Mouse (Mus musculus) embryonic facial prominence, embryonic 10.5 days (tissue): ENCODE results near the gene Rhbdf1. TPM values are rescaled to one million over a fixed set of nuclear protein-coding genes. Genes with fewer than 3 reads are reported as not detected.
A peak's percentile ranks its signal among the peaks of the same experiment; 100 is the strongest.

Source experiments
- DNase-seq: peaks from one replicate; pipeline ENCODE4 v3.0.0-alpha.2; 2017; ENCODE audit warnings: low spot score
- H3K27ac ChIP-seq: fragments of 300-500 bp; sonication (generic); replicated peaks from 2 replicates; pipeline ENCODE4 v1.5.1; 2016; ENCODE audit warnings: mild to moderate bottlenecking
- H3K27me3 ChIP-seq: fragments of 300-500 bp; sonication (generic); replicated peaks from 2 replicates; pipeline ENCODE4 v1.6.1; 2016; ENCODE audit warnings: low read depth, mild to moderate bottlenecking; ENCODE audit not compliant: poor library complexity, severe bottlenecking
- H3K36me3 ChIP-seq: fragments of 300-500 bp; sonication (generic); replicated peaks from 2 replicates; pipeline ENCODE4 v1.6.1; 2016; ENCODE audit warnings: mild to moderate bottlenecking, moderate library complexity
- H3K4me1 ChIP-seq: fragments of 300-500 bp; sonication (generic); 2 replicates; pipeline ENCODE4 v1.6.1; 2016
- H3K4me3 ChIP-seq: fragments of 300-500 bp; sonication (generic); 2 replicates; pipeline ENCODE4 v1.5.1; 2016; ENCODE audit warnings: mild to moderate bottlenecking, moderate library complexity
- H3K9me3 ChIP-seq: fragments of 300-500 bp; sonication (generic); 2 replicates; pipeline ENCODE4 v1.6.1; 2016; ENCODE audit warnings: mild to moderate bottlenecking
- WGBS: fragments of 180-500 bp; shearing (Covaris S2); methylation state at CpG from one replicate; pipeline ENCODE4 v1.1.7; 2016; 5-methylcytosine and 5-hydroxymethylcytosine counted together
- polyA plus RNA-seq: library from polyadenylated mRNA; unstranded; fragments of >200 nt; fragmentation: Nextera tagmentation; extraction: Ambion mirVana; gene quantifications from 2 replicates; pipeline ENCODE4 v1.2.1, GENCODE M21; 2016

Gene Rhbdf1
- polyA plus RNA-seq, 1 experiment from 2014 or later: 33.1 TPM

DNA sequence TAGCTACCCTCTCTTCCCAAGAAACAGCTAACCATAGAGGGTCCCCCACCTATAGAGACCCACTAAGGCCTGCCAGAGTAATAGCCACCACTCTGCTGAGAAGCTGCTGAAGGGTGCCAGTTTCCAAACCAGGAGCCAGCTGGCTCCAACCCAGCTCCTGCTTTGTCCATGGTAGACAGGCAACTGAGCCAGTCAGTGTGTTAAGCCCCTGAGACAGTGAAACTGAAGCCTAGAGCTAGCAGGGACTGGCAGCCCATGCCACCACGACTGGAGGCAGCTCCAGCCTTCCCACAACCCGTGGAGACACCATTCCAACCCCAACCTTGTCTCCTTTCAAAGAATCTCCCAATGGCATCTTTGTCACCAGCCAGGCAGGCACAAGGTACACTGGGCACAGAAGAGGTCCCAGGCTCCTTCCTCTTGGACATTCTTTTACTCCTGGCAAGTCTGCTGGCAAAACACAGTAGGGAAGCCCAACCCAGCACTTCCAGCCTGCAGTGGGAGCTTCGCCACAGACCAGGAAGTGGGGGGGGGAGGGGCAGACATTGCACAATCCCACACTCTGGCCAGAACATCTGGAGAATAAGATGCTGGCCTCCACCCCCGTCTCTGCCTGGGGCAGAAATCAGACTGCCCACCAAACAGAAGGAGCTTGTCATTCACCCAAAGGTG is 2.5 kb upstream of the Rhbdf1 start:
- H3K27ac ChIP-seq: peak overlapping the region; percentile 90
- peaks cover 17% of the 10 kb centered on the region for H3K36me3 ChIP-seq
- peaks cover 17% of the 10 kb centered on the region; the same call in 1 of the 2 replicates for H3K27me3 ChIP-seq
- peaks cover 78% of the 10 kb centered on the region for H3K4me1 ChIP-seq
- peak; percentile 71 for DNase-seq
- 26% methylated on average over 4 of the region's 4 CpGs for WGBS
- H3K4me3 ChIP-seq: peak overlapping the region; percentile 14; the same call in 1 of the 2 replicates
- H3K9me3 ChIP-seq: no peaks in the 10 kb centered on the region

GRCm38 (mm10) chr11:32223297-32223967 is 1.3 kb upstream of the Rhbdf1 start:
- Histone ChIP-seq H3K4me1 (peaks cover 90% of the 10 kb centered on the region), H3K4me3 (peak overlapping the region; percentile 91; the same call in 1 of the 2 replicates), H3K27me3 (peaks cover 17% of the 10 kb centered on the region; the same call in 1 of the 2 replicates), H3K9me3 (no peaks in the 10 kb centered on the region), H3K36me3 (peaks cover 10% of the 10 kb centered on the region), H3K27ac (no peak overlapping the region)
- 72% methylated on average over 4 of the region's 4 CpGs for WGBS
- DNase-seq: no peak

- DNase-seq: peak; percentile 38
- H3K27ac ChIP-seq: peak overlapping the region; percentile 91
- no peaks in the 10 kb centered on the region for H3K9me3 ChIP-seq
- peaks cover 5% of the 10 kb centered on the region; the same call in 1 of the 2 replicates for H3K36me3 ChIP-seq
- peaks cover 17% of the 10 kb centered on the region; the same call in 1 of the 2 replicates for H3K27me3 ChIP-seq
- peak overlapping the region; percentile 91 for H3K4me3 ChIP-seq
- WGBS: 10% methylated on average over 21 of the region's 21 CpGs
- peaks cover 96% of the 10 kb centered on the region for H3K4me1 ChIP-seq
Observed at GRCm38 (mm10) chr11:32222570-32223194, 582 bp upstream of the Rhbdf1 start.

- Histone ChIP-seq H3K27me3 (peaks cover 17% of the 10 kb centered on the region; the same call in 1 of the 2 replicates), H3K36me3 (peaks cover 5% of the 10 kb centered on the region; the same call in 1 of the 2 replicates), H3K4me3 (peak overlapping the region; percentile 91), H3K4me1 (peaks cover 84% of the 10 kb centered on the region), H3K27ac (peak overlapping the region; percentile 91), H3K9me3 (no peaks in the 10 kb centered on the region)
- WGBS: under 1% methylated on average over 46 of the region's 46 CpGs
- DNase-seq: peak; percentile 83
Observed at GRCm38 (mm10) chr11:32221225-32221950, 712 bp downstream of the Rhbdf1 start.

DNA sequence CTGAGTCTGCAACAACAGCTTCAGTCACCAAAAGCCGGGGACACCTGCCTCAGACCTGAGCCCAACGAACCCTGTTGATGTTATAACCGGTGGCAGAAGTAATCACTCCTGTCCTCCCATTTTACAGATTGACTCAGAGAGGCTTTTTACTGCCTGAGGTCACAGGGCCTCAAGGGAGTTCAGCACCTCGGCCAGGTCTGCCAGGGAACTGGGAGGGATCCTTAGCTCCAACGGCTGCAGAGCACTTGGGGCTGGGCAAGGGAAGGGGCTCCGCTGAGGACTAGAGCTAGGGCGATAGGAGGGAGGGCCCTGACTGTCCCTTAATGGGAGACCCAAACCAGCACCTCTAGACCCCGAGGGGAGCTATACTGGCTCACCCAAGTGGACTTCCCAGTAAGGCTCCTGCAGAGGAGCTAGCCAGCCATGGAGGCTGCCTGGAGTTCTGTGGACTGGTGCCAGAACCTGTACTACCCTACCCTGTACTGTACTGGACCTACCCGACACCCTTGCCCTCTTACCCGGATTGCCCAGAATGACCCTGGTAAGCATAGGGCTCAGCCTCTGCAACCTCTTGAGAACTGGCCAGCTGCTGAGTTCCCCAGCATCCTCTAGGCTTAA is 1.4 kb downstream of the Rhbdf1 start:
- H3K27me3 ChIP-seq: peaks cover 17% of the 10 kb centered on the region; the same call in 1 of the 2 replicates
- WGBS: 31% methylated on average over 10 of the region's 10 CpGs
- DNase-seq: no peak
- peak overlapping the region; percentile 91 for H3K4me3 ChIP-seq
- H3K4me1 ChIP-seq: peaks cover 78% of the 10 kb centered on the region
- H3K36me3 ChIP-seq: peaks cover 10% of the 10 kb centered on the region
- H3K27ac ChIP-seq: peak overlapping the region; percentile 91
- no peaks in the 10 kb centered on the region for H3K9me3 ChIP-seq

DNA sequence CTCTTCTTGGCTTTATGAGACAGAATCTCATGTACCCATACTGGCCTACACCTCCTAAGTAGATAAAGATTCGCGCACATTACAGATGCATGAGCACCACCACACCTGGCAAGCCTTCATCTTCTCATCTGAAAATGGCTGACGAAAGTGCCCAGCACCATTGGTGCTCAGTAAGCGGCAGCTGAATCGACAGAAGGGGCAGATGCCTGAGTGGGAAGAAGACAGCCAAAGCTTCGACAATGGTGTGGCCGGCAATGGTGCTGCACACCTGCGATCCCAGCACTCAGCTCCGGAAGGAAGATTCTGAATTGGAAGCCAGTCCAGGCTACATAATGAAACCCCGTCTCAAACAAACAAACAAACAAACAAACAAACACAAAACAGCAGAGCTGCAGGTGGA is 2.8 kb downstream of the Rhbdf1 start:
- Histone ChIP-seq H3K4me1 (peaks cover 63% of the 10 kb centered on the region), H3K27me3 (peaks cover 17% of the 10 kb centered on the region; the same call in 1 of the 2 replicates), H3K4me3 (no peak overlapping the region), H3K9me3 (no peaks in the 10 kb centered on the region), H3K36me3 (peaks cover 24% of the 10 kb centered on the region), H3K27ac (no peak overlapping the region)
- no peak for DNase-seq
- WGBS: 90% methylated on average over 10 of the region's 10 CpGs

GRCm38 (mm10) chr11:32218501-32219050 is 3.5 kb downstream of the Rhbdf1 start:
- Histone ChIP-seq H3K4me1 (peaks cover 56% of the 10 kb centered on the region), H3K27me3 (peaks cover 13% of the 10 kb centered on the region; the same call in 1 of the 2 replicates), H3K27ac (peak overlapping the region; percentile 75), H3K36me3 (peaks cover 31% of the 10 kb centered on the region), H3K4me3 (0 out of 2 replicates have a peak overlapping the region, but pooled peaks have one; percentile 5), H3K9me3 (no peaks in the 10 kb centered on the region)
- DNase-seq: no peak
- WGBS: 41% methylated on average over 6 of the region's 6 CpGs

DNA sequence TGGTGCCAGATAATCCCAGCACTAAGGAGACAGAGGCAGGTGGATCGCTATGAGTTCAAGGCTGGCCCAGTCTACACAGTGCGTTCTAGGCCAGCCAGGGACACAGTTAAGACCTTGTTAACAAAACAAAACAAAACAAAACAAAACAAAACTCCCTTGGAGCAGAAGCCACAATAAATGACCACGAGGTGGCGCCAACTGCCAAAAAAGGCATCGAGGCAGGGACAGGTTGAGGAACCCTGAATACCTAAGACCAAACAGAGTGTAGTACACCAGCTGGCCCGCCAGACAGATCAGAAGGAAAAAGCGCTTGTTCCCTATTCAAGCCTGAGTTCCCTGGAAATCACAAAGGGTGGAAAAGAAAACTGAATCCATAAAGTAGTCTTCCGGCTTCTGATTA is 5.2 kb downstream of the Rhbdf1 start:
- H3K4me3 ChIP-seq: no peak overlapping the region
- H3K27me3 ChIP-seq: no peaks in the 10 kb centered on the region
- WGBS: 22% methylated on average over 8 of the region's 8 CpGs
- H3K9me3 ChIP-seq: no peaks in the 10 kb centered on the region
- H3K36me3 ChIP-seq: peaks cover 48% of the 10 kb centered on the region
- DNase-seq: peak; percentile 79
- peaks cover 42% of the 10 kb centered on the region for H3K4me1 ChIP-seq
- H3K27ac ChIP-seq: no peak overlapping the region

- Histone ChIP-seq H3K36me3 (peaks cover 61% of the 10 kb centered on the region), H3K27me3 (no peaks in the 10 kb centered on the region), H3K9me3 (no peaks in the 10 kb centered on the region), H3K4me3 (no peak overlapping the region), H3K27ac (no peak overlapping the region), H3K4me1 (peaks cover 29% of the 10 kb centered on the region)
- 93% methylated on average over 18 of the region's 18 CpGs for WGBS
- no peak for DNase-seq
Observed at GRCm38 (mm10) chr11:32215372-32216162, 6.5 kb downstream of the Rhbdf1 start.

DNA sequence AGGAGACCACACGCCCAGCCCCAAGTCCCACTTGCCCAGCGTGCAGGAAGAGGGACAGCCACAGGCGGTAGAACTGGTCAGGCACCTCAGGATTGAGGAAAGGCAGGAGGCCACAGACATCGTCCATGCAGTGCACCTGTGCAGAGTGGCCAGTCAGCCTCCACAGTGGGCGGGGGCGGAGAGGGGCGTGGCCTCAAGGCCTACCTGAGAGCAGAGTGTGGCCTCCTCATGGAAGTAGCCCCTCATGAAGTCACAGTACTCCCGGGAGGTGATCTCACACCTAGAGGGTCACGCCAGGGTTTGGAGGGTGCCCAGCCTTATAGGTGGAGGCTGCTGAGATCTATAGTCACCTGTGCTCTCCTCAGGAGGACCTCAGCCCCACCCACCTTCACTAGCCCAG is 11.5 kb downstream of the Rhbdf1 start:
- 88% methylated on average over 9 of the region's 9 CpGs for WGBS
- Histone ChIP-seq H3K27ac (no peak overlapping the region), H3K36me3 (peaks cover 89% of the 10 kb centered on the region), H3K27me3 (no peaks in the 10 kb centered on the region), H3K9me3 (no peaks in the 10 kb centered on the region), H3K4me3 (no peak overlapping the region), H3K4me1 (peaks cover 11% of the 10 kb centered on the region)
- DNase-seq: no peak
